Mouse (Mus musculus) E14TG2a.4 (cell line): Measurements from ENCODE around the gene Vegfc.

Experiments
- CTCF ChIP-seq: conservative IDR thresholded peaks from 2 replicates; pipeline ENCODE4 v1.5.1; 2014; ENCODE audit warnings: low read length
- NANOG ChIP-seq: IDR thresholded peaks from 2 replicates; pipeline ENCODE4 v1.6.1; 2014; ENCODE audit warnings: borderline replicate concordance, low read length, mixed read lengths
- POU5F1 ChIP-seq: IDR thresholded peaks from 2 replicates; pipeline ENCODE4 v1.6.1; 2014; ENCODE audit warnings: low read length, borderline replicate concordance

DNA sequence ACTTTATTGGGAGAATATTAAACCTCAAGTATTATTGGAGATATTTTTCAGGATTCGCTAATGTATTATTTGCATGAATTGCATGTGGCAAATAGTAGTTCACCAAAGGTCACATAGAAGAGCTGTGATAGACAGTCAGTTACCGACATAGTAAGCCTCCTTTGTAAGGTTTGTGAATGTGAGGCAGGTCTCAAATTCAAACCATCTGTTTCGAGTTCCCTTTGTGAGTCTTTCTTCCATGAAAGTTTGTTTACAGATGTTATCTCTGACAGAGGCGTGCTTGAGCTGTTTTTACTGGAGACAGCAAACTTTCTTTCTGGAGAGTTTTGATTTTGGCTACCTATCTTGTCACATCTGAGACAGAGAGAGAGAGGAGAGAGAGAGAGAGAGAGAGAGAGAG is 11.9 kb upstream of the Vegfc start:
- TF ChIP-seq CTCF (no peak), NANOG (no peak), POU5F1 (no peak)
